Mouse (Mus musculus): ENCODE measurements at regions not wholly inside any gene's neighbourhood (a gene's known extent, or its start where the extent isn't known, plus 50 kb on each side); places are given as distances from the start of the nearest gene placed in this dataset.
A peak's percentile ranks its signal among the peaks of the same experiment; 100 is the strongest.
"Not testable (repeated sequence)": the region's sequence is repeated elsewhere in the genome, so short reads cannot be mapped to it uniquely, and the experiment has no call there.

DNA sequence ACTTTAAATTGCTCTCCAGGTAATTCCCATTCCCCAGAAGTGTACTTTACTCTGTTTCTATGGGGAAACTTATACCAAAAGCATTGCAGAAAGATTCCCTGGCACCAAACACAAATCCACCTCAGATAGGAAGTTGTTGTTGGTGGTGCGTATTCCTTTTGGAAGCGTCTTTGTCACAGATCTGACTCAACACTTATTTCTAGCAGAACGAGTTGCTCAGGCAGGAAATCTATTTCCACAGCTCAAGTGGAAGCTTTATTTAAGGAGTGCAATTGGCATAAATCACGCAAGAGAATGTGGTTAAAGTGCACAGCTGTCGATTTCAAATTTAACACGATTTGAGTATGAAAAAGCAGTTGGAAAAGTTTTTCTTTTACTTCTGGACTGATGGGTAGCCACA lies 436.9 kb upstream of the Ghitm start:
- no peak for DNase-seq

DNA sequence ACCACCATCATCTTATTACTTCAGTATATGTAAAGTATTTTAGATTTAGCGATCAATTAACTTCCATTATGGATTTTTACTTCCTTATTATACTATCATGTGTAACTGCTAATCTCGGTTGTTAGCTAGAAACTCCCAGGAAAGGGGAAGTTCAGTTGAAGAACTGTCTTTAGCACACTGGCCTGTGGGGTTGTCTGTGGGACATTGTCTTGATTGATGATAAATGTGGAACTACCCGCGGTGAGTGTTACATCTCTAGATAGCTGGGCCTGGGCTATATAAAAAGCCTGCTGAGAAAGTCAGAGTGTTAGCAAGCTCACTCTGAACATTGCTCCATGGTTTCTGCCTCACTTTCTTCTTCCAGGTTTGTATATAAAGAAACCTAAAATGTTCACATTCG lies 423.2 kb upstream of the Ghitm start:
- DNase-seq, result no peak

DNA sequence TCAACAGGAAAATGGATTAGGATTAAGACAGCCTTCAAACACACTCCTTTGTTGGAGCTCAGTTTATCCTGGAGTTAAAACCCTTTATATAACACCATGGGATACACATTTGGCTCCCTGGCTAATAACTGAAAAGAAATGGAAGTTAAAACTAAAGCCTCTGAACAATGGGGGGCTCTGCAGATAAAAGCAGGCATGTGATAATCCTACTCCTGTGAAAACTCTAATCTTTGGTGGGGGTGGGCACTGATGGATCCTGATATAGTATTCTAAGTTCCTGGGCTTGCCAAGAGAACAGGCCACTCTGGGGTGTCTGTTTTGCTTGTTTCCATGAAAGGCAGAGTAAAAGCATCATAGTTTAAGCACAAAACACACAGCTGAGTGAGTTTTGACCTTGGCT lies 388.5 kb upstream of the Ghitm start:
- DNase-seq, result no peak

DNA sequence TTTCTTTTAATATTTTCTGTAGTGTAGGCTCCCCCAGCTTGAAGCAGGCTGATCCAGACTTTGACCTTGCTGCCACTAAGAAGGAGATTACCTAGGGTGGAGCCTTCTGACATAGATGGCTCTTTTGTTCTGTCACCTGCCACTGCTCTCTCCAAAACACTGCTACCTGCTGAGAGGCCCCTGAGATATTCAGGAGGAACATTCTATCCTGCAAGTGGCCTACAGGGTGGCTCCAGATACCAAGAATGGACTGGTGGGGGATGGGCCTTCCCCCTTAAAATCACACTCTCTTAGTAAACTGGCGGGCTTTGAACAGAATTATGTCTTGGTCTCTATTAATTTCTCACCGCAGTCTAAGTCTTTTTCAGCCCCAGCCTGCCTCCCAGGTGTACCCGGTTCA lies 385.6 kb upstream of the Ghitm start:
- not testable (repeated sequence) for DNase-seq

DNA sequence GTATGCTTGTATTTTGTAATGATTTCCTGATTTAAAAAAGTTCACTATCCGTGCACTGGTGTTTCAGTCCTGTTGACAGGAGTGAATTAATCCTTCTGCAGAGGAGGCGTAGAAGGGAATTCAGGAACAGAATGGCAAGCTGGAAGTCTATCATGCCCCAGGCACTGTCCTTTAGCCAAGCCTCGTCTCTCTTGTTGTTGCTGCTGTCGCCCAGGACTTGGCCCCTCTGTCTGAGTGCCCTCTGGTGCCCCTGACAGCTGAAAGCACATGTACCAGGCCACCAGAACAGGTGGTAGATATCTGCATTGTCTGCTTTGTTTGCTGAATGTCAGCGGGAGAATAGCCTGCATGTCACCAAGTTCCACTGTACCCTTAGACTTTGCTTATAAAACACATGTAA lies 370.2 kb upstream of the Ghitm start:
- DNase-seq, result no peak

DNA sequence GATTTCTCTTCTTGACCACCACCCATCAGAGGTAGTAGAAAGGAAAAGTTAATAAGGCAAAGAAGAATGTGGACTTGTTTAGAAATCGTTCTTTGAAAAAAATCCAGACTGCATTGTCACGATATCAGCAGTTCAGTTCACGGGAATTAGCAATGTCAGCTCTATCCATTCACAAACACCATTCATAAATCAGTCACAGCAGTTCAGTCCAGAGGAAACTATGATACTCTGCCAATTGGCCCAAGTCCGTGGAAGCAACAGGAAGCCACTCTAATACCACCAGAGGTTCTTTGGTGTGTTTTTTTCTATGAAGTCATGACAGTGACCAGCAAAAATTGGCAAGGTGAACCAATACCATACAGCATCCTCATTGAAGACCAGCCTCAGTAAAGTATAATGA lies 355.6 kb upstream of the Ghitm start:
- no peak for DNase-seq

DNA sequence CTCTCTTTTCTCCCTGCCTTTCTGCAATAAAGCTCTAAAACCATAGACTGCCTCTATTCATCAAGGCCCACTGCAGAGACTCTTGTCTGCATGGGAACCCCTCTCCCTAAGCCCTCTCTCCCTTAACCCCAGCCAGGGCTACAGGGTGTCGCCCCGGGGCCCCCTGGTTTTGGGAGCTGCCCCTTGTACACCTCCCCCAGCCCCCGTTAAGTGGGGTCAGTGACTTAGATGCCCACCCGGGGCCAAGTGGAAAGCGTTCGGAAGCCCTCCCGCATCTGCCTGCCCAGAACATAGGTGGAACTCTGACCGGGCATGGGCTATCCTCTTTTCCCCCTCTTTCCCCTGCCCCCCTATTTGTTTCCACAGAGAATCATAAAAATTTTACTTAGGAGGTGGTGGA lies 350.2 kb upstream of the Ghitm start:
- DNase-seq, result no peak

DNA sequence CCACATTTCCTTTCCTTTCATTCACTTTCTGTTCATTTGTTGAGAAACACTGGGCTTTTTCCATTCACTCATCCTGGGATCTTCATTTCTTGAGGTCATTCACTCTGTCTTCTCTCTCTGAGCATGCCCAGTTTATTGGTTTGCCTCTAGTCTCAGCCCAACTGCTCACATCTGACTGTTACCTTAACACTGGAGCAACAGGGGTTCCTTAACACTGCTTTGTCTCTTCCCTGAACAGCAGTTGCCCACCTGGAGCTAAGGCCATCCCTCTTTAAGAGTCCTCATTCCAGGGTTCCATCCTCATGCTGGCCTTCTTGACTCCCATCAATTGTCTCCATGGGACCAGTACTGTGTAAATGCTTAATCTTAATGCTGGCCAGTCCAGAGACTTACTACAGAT lies 342.5 kb upstream of the Ghitm start:
- no peak for DNase-seq

DNA sequence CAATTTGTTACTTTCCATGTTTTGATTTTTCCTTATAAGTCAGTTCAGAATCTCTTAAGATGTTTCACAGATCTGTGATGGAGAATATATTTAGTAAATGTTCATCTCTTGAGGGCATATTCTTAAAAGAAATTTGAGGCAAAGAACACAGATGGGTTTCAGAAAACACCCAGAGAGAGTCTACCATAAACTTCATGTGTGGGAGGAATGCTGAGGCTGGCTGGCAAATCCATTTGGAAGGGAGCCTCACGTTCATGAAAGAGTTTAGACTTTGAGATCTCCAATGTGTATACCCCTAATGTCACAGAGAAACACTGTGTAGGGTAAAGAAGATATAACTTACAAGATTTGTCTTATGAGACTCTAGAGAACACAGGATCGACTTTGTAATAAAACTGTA lies 333.6 kb upstream of the Ghitm start:
- DNase-seq, result no peak

DNA sequence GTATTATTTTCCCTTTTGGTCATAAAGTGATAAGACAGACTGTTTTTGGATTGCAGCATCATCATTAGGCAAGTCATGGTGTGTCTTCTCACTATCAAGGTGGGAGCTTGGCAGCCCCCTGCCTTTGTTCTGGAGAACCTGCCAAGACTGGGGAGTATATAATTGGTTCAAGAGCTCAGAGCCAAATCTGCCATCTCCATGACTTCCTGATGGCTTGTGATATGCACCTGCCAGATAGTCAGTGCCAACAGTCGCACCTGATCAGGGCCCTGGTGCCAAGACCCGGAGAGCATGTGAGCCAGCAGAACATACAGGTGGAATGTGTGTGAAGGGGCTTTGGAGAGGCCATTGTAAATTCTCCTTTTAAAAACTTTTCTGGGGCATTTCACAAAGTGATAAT lies 305.8 kb upstream of the Ghitm start:
- no peak for DNase-seq

DNA sequence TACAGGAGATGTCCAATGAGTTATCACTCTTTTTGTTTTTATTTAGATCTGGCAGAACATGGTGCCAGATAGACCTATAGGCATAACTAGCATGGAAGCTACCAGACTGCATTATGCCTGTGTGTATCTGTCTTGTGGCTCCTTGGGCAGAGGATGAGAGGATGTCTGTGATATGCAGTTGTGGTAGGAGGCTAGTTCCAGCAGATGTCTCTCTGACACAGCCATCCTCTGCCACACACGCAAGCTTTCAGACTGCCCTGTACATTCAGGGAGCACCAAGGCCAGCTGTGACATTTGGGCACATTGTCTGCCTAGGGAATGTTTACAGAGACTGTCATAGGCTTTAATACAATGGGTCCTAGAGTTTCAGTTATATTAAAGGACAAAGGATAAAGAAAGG lies 295.6 kb upstream of the Ghitm start:
- no peak for DNase-seq

DNA sequence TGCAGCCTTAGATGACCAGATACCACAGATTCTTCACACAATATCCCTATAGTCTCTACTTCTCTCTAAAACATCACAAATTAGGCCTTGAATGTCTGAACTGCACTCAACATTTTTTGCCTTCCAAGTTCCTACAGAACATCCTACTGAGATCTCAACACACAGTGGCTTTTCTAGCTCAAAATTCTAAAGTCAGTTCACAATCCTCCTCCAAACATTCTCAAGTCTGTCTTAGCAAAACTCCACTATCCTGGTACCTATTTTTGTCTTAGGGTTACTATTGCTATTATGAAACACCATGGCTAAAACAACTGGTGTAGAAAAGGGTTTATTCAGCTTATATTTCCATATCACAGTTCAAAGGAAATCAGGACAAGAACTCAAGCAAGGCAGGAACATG lies 290.4 kb upstream of the Ghitm start:
- DNase-seq, result no peak

DNA sequence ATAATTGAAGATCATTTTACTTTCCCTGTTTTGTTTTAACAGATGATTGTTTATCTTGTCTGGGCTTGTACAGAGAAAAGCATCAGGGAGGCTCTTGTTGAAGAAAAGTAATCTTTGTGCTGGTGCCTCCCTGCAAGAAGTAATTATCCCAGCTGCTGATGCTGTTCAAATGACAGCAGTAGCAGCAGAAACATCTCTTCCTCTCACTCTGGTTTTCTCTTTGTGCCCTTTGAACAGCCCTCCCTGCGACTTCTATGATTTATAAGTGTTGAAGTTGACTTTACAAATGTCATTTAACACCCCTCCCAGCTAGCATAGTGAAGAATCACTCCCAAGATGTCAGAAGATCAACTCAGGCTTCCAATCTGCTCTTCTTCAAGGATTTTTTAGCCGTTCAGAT lies 286.5 kb upstream of the Ghitm start:
- DNase-seq, result no peak

DNA sequence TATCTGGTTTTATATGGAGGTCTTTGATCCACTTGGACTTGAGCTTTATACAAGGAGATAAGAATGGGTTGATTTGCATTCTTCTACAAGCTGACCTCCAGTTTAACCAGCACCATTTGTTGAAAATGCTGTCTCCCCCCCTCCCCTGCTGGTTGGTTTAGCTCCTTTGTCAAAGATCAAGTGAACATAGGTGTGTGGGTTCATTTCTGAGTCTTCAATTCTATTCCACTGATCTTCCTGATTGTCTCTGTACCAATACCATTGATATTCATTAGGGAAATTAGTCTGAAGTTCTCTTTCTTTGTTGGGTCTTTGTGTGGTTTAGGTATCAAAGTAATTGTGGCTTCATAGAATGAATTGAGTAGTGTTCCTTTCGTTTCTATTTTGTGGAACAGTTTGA lies 277.5 kb upstream of the Ghitm start:
- DNase-seq, result not testable (repeated sequence)

DNA sequence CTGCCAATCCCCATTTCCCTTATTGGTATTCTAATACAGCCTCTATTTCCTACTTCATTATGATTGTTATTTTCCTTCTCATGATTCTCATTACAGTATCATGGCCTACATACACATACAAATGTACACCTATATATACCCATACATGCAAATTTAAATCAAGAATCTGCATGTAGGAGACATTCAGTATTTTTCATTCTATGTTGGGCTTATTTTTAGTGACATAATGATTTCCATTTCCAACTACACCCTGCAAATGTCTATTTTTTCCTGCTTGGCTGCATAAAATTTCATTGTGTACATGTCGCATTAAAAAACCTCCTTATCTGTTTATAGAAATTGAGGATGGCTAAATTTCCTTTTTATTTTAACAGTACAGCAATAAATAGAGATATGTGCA lies 236.9 kb upstream of the Ghitm start:
- DNase-seq, result no peak

DNA sequence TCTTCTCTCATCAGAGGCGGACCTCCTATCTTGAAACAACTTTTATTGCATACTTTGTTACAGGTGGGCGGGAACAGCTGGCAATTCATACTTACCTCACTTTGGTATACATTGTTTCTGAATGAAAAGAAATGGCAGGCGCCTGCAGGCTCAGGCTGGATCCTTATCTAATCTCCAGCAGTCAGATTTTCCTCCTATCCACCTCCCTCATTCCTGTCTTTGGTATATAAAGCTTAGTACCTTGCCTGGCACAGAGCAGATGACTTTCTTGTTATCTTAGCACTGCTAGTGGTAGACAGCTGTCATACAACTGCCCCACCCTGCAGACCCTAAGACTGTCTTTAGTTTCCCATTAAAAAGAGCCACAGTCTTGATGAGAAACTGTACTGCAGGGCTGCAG lies 226.8 kb upstream of the Ghitm start:
- no peak for DNase-seq

DNA sequence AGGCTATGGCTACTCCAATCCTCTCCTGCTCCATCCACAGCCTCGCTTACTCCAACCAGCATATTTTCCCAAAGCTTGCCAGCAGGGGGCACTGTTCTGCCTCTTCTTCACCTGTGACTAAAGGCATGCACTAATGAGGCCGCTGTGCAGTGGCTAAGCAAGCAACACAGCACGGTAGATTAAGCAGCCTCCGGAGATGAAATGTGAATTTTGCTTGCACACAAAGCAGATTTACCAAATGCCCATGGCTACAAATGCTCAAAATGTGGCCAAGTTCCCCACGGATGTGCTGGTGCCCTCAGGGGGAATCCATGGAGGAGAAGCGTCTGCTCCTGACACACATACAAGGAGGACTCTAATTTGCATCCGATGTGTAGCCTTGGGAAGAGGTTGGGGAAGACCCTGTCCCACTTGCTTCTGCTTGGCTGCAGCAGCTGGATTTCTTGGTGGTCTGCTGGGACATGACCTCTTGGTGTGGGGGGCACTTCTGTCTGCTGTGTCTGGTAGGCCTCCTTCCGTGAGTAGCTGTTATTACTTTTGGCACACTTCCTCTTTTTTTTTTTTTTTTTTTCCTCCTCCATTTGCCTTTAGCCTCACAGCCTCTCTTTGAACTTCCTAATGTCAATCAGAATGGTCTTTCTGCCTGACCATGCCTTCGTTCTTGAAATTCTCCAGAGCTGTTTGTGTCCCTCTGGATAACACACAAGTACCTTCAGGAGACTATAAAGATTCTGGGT lies 221.1 kb upstream of the Ghitm start:
- peak; percentile 28 for DNase-seq

DNA sequence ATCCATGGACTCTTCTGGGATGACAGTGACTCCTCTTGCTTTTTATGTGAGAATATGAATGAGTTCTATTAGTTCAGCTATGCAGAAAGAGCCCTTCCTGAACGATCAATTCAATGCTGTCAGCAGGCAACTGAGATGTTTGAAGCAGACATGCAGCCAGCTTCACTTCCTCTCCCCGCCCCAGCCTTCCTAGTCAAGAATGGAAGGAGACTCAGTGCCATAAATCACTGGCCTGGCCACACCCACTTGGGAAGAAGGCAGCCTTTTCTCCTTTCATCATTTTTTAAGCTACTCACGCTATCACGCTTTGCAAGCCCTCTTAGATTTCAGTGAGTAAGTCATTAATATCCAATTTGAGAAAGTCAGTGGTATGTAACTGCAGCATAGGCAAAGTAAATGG lies 188.3 kb upstream of the Ghitm start:
- DNase-seq, result no peak

DNA sequence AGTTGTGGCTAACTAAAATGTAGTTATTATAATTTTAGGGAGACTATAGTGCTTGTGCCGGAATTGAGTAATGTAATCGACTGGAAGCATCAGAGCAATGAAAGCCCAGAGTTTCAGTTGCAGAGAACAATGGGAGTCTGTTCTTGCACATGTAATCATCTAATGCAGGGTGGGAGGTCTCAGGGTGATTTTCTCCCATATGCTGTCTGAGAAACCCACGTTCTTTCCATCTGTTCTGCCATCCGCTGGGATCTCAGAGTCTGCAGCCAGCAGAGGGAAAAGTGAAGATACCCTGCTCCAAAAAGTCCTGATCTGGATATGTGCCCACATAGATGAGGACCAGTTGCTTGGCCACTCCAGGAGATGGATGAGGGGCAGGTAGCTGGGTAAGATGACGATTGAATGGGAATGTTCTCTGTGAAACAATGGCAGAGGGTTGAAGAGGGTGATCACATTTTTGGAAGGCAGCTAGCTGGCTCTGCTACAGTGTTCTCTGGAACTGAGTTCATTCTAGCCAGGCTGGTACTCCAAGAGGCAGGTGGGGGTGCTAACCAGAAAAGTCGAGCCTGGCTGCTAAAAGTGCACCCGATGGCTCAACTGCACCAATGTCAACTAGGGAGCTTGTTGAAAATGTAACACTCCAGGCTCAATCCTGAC lies 180.3 kb upstream of the Ghitm start:
- no peak for DNase-seq

DNA sequence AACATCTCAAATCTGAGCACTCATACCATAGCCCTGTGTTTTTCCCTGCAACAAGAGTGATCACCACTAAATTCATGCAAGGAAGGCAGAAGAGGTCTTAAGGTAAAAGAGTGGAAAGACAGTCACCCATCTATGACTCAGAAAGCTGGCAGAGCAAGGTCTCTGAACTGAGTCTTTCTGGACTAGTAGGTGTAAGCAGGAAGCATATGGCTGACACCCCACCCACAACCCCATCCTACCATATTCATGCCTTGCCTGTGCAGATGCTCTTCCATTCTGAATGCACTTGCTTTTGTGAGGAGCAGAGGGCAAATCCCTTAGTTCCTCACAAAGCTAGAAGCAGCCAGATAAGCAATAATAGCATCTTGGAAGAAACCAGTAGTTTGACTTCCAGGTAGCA lies 178.8 kb upstream of the Ghitm start:
- DNase-seq, result no peak

DNA sequence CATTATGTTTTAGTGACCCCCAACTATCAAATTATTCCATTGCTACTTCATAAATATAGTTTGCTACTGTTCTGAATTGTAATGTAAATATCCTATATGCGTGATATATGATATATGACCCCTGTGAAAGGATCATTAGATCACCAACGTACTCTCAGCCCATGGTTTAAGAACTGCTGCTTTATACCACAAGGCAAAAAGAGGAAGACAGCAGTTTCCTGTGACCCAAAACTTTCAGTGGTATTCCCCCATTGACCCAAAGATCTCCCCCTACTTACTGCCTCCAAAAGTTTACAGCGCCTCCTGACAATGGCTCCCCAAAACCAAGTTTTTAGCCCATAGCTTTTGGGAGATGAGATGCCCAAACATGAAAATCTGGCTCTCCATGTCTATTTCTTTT lies 177.8 kb upstream of the Ghitm start:
- DNase-seq, result no peak

DNA sequence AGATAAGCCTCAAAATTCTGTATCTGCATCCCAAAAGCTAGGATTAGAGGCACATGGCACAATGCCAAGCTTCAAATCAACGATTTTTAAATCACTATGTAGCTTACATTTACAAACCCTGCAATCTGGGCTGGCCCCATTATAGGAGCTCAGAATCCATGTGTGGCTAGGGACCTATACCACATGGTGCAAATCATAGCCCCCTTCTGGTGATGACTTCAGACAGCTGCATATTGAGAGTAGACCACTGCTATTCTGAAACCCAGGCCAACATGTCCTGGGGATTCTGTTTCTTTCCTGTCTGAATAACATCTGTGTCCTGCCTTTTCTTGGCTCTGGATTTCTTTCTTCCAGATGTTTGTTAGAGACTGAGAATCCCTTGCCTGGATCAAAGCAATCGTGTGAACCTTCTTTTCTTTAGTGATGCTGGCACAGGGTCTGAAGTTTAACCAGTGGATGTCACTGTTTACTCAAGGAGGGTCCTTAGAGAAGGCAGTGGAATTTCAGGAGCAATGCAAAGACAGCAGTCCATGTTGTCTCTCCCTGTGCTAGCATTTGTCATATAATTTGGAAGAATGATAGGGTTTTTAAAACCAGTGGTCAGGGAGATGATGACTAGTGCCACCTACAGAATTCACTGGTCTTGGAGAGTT lies 171.7 kb upstream of the Ghitm start:
- DNase-seq, result no peak

DNA sequence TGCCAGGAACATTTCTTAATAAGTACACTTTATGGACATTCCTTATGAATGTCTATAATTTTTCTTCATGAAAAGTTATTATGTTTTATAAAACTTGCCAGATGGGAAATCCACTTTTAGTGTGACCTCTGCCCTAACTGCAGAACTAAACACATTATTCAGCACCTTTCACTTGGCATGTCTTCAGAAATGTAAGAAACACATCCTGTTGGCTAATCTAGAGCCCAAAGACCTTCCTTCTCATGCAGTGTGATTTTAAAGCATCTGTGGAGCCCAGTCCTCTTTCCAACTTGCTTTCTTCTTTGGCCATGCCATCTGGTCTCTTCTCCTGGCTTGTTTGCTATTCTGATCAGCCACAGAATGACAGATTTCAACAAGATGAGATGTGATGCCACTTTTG lies 163.6 kb upstream of the Ghitm start:
- no peak for DNase-seq

DNA sequence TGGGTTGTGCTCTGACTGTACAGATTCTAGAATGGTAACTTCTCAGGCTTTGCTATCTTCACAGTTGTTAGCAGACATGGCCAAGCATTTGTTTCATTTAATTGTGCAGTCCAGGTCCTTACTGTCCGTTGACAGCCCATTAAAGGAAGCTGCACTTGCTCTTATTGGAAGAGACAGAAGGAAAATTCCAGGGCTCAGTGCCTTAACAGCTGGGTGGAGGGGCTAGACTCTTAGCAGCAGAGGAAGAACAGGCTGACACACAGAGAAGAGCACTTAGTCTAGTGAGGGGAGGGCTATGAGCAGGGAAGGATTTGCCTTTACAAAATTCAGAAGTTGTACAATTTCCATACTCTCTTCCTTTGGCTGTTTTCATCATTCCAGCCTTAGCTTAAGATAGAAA lies 161.5 kb upstream of the Ghitm start:
- no peak for DNase-seq

Measured in heart, postnatal 4 days (tissue).